Mouse (Mus musculus): Measurements from ENCODE around the gene Cyb561d2. TPM values are rescaled to one million over a fixed set of nuclear protein-coding genes. Genes with fewer than 3 reads are reported as not detected.
A peak's percentile ranks its signal among the peaks of the same experiment; 100 is the strongest.

Gene Cyb561d2
- polyA plus RNA-seq, 1 experiment from 2014 or later, result 50.1 TPM

- H3K4me2 ChIP-seq (ENCODE audit: low read length), result peak overlapping the region; percentile 75
- peaks cover 6% of the 10 kb centered on the region for H3K36me3 ChIP-seq (ENCODE audit: insufficient read depth, low read length)
- WGBS, result 65% methylated on average over 5 of the region's 5 CpGs
- peak overlapping the region; percentile 38; the same call in 1 of the 2 replicates for H3K4me3 ChIP-seq (replicated peaks; ENCODE audit: low read depth, low read length)
- H3K27me3 ChIP-seq (ENCODE audit: insufficient read depth, low read length), result no peaks in the 10 kb centered on the region
- DNase-seq (ENCODE audit: low spot score) (no peak), ATAC-seq (replicated peaks; ENCODE audit: low FRiP score, low read depth) (no peak)
- H3K9me3 ChIP-seq (replicated peaks; ENCODE audit: low read length), result no peaks in the 10 kb centered on the region
- no peak for TF ChIP-seq CTCF (IDR thresholded peaks at IDR 0.05; ENCODE audit: low read depth)
- H3K27ac ChIP-seq, result peak overlapping the region; percentile 97
- no peak overlapping the region; the same call in 1 of the 2 replicates for H3K9ac ChIP-seq (ENCODE audit: low read depth, low read length)
- peaks cover 49% of the 10 kb centered on the region for H3K4me1 ChIP-seq (replicated peaks; ENCODE audit: insufficient read depth, low read length)
These were observed 10.8 kb upstream of the Cyb561d2 start for GRCm38 (mm10) chr9:107552690-107553393.

GRCm38 (mm10) chr9:107551890-107552355, 9.9 kb upstream of the Cyb561d2 start:
- WGBS, result 14% methylated on average over 8 of the region's 8 CpGs
- peak overlapping the region; percentile 75 for H3K4me2 ChIP-seq (ENCODE audit: low read length)
- H3K9ac ChIP-seq (ENCODE audit: low read depth, low read length), result peak overlapping the region; percentile 68
- H3K4me1 ChIP-seq (replicated peaks; ENCODE audit: insufficient read depth, low read length), result peaks cover 54% of the 10 kb centered on the region
- H3K9me3 ChIP-seq (replicated peaks; ENCODE audit: low read length), result no peaks in the 10 kb centered on the region
- H3K4me3 ChIP-seq (replicated peaks; ENCODE audit: low read depth, low read length), result peak overlapping the region; percentile 41
- no peak for ATAC-seq (replicated peaks; ENCODE audit: low FRiP score, low read depth)
- H3K27ac ChIP-seq, result peak overlapping the region; percentile 76
- H3K36me3 ChIP-seq (ENCODE audit: insufficient read depth, low read length), result no peaks in the 10 kb centered on the region
- no peaks in the 10 kb centered on the region for H3K27me3 ChIP-seq (ENCODE audit: insufficient read depth, low read length)
- no peak for TF ChIP-seq CTCF (IDR thresholded peaks at IDR 0.05; ENCODE audit: low read depth)
- DNase-seq (ENCODE audit: low spot score), result peak; percentile 66

GRCm38 (mm10) chr9:107551117-107551889, 9.3 kb upstream of the Cyb561d2 start, which contains the start of gene Rassf1:
TSS of gene Rassf1 (plus strand) at chr9:107551555.
- Histone ChIP-seq H3K36me3 (ENCODE audit: insufficient read depth, low read length) (no peaks in the 10 kb centered on the region), H3K9me3 (replicated peaks; ENCODE audit: low read length) (no peaks in the 10 kb centered on the region), H3K27ac (peak within 1 kb of the TSS; percentile 76), H3K4me2 (ENCODE audit: low read length) (peak within 1 kb of the TSS; percentile 75), H3K27me3 (ENCODE audit: insufficient read depth, low read length) (no peaks in the 10 kb centered on the region), H3K9ac (ENCODE audit: low read depth, low read length) (peak within 1 kb of the TSS; percentile 68), H3K4me3 (replicated peaks; ENCODE audit: low read depth, low read length) (peak within 1 kb of the TSS; percentile 41), H3K4me1 (replicated peaks; ENCODE audit: insufficient read depth, low read length) (peaks cover 52% of the 10 kb centered on the region)
- DNase-seq (ENCODE audit: low spot score), result peak; percentile 85
- 1% methylated on average over 63 of the region's 63 CpGs for WGBS
- TF ChIP-seq CTCF (IDR thresholded peaks at IDR 0.05; ENCODE audit: low read depth), result no peak
- 0 out of 2 replicates have a peak, but pooled peaks have one; percentile 6 for ATAC-seq (replicated peaks; ENCODE audit: low FRiP score, low read depth)

- Histone ChIP-seq H3K36me3 (ENCODE audit: insufficient read depth, low read length) (no peaks in the 10 kb centered on the region), H3K9ac (ENCODE audit: low read depth, low read length) (peak overlapping the region; percentile 68; the same call in 1 of the 2 replicates), H3K27ac (peak overlapping the region; percentile 76), H3K4me1 (replicated peaks; ENCODE audit: insufficient read depth, low read length) (peaks cover 45% of the 10 kb centered on the region), H3K4me3 (replicated peaks; ENCODE audit: low read depth, low read length) (peak overlapping the region; percentile 41), H3K4me2 (ENCODE audit: low read length) (peak overlapping the region; percentile 75), H3K9me3 (replicated peaks; ENCODE audit: low read length) (no peaks in the 10 kb centered on the region), H3K27me3 (ENCODE audit: insufficient read depth, low read length) (no peaks in the 10 kb centered on the region)
- ATAC-seq (replicated peaks; ENCODE audit: low FRiP score, low read depth) (no peak), DNase-seq (ENCODE audit: low spot score) (peak; percentile 49)
- 40% methylated on average over 23 of the region's 23 CpGs for WGBS
- TF ChIP-seq CTCF (IDR thresholded peaks at IDR 0.05; ENCODE audit: low read depth), result no peak
These were observed 8.6 kb upstream of the Cyb561d2 start for GRCm38 (mm10) chr9:107550491-107551116.

- ATAC-seq (replicated peaks; ENCODE audit: low FRiP score, low read depth) (no peak), DNase-seq (ENCODE audit: low spot score) (no peak)
- peaks cover 44% of the 10 kb centered on the region for H3K4me1 ChIP-seq (replicated peaks; ENCODE audit: insufficient read depth, low read length)
- 0 out of 2 replicates have a peak, but pooled peaks cover 8% of the 10 kb centered on the region for H3K36me3 ChIP-seq (ENCODE audit: insufficient read depth, low read length)
- H3K4me3 ChIP-seq (replicated peaks; ENCODE audit: low read depth, low read length), result no peak overlapping the region
- no peak overlapping the region for H3K9ac ChIP-seq (ENCODE audit: low read depth, low read length)
- TF ChIP-seq CTCF (IDR thresholded peaks at IDR 0.05; ENCODE audit: low read depth), result no peak
- H3K27me3 ChIP-seq (ENCODE audit: insufficient read depth, low read length), result no peaks in the 10 kb centered on the region
- 79% methylated on average over 20 of the region's 20 CpGs for WGBS
- H3K4me2 ChIP-seq (ENCODE audit: low read length), result no peak overlapping the region
- H3K9me3 ChIP-seq (replicated peaks; ENCODE audit: low read length), result no peaks in the 10 kb centered on the region
- no peak overlapping the region for H3K27ac ChIP-seq
These were observed 7.5 kb upstream of the Cyb561d2 start for GRCm38 (mm10) chr9:107549297-107550074.

Data from kidney, postnatal 0 days (tissue).